Mouse (Mus musculus): Measurements from ENCODE around the gene Il16.
"Not testable (repeated sequence)": the region's sequence is repeated elsewhere in the genome, so short reads cannot be mapped to it uniquely, and the experiment has no call there.

The Il16 gene

DNA sequence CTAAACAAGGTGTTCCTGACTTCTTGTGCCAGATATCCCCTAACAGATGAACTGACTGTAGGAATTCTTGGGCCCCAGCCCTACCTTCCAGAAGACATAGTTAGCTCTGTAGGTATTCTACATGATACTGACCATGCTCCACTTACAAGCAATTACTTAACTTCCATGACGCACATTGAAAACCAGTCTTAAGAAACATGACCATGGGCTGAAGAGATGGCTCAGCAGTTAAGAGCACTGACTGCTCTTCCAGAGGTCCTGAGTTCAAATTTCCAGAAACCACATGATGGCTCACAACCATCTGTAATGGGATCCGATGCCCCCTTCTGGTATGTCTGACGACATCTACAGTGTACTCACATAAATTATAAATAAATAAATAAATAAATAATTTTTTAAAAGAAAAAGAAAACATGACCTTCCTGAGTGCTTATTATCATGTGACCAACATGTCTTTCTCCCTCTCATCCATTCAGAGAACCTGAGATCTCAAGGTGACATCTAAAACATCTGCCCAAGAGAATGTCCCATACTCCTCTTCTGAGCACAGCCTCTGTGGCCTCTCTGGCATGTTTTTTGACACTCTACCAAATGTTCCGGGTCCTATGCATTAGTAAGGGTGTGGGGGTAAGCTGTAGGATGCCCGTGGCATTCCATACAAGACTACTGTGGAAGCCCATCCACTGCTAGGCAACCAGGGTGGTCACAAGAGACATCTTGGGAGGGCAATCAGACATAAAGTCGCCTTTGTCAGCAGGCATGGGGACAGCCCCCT, 9.0 kb downstream of the Il16 start:
- DNase-seq (ENCODE audit: low spot score in 2 of 2), result no peak

DNA sequence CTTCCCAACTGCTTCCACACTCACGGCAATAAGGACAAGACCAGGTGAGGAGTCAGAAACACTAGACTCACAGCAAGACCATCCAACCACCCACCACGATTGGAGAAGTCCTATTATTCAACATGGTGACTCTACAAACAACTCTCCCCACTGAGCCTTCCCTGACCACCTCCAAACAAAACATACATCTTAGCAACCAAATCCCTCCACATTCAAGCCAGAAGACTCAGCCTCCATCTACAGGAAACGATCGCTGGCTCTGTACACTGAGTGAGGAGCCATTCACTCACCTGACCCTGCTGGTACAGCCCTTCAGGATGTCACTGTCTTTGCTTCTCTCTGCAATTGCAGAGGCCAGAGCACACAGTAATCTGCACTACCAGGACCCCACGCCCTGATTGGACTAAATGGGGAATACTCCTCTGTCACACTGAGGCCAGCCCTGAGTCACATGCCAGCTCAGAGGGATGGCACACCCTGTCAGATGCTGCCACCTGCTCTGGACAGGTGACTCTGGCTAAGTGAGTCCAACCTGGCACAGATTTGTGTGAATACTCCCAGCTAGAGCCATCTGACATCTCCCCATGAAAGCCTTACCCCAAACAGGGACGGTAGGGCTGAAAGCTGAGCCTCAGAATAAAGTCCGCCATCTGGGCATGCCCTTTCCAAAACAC, 10.3 kb downstream of the Il16 start:
- no peak for DNase-seq (ENCODE audit: low spot score in 2 of 2)

DNA sequence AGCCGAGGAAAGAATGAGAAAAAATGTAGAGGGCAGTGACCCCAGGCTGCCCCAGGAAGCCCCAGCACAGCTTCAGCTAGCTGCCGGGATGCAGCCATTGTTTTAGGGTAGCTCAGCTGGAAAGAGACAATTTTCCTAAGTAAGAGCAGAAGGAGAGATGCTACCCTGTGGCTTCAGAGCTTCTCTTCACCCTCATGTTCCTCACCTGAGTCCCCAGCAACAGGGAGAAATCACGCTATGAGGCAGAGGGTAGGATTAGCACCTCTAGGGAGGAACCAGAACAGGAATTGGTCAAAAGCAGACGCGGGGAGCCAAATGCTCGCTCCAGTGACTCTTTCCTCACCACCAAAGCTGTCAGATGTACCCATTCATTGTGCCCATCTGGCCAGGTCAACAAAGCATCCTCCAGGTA, 10.8 kb downstream of the Il16 start:
- no peak for DNase-seq (ENCODE audit: low spot score in 2 of 2)

DNA sequence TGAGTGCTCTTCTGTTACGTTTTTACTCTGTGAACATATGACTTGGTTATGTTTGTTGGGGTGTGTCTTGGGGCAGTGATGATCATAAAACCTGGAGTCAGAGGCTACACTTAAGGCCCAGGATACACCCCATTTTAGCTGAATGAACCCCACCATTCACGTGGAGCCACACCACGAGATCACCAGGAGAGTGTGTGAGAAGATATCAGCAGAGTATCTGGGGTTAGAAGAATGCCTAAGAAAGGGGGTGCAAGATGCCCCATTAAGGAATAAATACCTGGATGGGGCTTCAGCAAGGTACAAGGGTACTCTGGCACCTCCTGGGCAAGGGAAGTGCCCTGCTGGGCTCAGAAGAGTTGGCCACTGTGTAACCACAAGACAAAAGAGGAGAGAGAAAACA, 11.3 kb downstream of the Il16 start:
- DNase-seq (ENCODE audit: low spot score in 2 of 2), result no peak

DNA sequence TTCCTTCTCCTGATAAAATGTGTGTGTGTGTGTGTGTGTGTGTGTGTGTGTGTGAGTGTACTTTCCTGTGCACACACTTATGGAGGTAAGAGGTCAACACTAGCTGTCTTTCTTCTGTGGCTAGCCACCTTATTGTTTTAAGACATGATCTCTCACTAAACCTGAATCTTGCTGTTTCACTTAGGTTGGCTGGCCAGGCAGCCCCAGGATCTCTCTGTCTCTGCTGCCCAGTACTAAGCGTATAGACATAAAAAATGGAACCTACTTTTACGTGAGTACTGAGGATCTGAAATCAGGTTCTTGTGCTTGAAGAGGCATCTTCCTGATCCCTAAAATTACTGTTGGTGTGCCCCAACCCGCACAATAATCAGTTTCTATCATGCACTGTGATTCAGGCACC, 12.7 kb downstream of the Il16 start:
- no peak for DNase-seq (ENCODE audit: low spot score in 2 of 2)

DNA sequence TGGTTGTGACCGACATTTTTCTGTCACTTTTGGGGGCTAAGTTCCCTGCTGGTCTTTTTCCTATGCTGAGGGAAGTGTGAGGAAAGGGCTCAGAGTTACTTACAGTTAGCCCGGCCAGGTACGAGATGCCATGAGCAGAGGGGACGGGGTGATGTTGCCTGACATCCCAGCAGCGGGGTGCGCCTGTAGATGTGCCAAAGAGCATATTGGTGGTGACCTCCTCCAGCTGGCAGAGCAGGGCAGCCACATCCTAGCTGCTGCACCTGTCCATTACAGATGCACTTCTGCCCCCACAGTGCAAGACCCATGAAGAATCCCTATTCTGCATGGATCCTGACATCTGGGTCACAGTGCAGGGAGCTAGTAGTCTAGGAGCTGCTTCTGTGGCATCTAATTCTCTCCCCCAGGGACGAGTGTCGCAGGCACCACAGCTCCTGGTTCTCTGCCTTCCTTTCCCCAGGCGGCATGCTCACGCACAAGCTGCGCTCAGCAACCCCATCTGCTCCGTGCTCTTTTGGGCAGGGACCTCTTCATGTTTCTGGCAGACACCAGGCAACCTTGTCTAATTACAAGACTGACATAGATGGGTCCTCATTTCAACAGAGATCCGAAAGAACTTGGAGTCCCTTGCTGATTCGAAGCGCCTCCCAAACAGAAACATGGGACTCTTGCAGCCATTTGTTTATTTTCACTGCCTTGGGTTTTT, 13.4 kb downstream of the Il16 start:
- no peak for DNase-seq (ENCODE audit: low spot score in 2 of 2)

DNA sequence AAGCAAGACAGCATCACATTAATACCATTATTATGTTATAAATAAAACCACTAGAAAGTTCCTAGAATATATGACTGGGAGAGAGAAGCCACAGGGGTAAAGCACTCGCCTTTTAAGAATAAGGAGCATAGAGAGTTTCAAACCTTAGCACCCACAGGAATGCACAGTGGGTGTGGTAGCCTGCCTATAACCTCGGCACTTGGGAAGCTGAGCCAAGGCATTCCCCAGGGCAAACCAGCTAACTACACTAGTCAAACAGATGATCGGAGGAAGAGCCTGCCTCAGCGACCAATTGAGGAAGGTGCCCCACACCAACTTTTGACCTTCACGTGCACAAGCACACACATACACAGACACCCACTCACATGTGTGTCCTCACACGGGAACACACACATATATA, 14.2 kb downstream of the Il16 start:
- DNase-seq (ENCODE audit: low spot score in 2 of 2), result no peak

DNA sequence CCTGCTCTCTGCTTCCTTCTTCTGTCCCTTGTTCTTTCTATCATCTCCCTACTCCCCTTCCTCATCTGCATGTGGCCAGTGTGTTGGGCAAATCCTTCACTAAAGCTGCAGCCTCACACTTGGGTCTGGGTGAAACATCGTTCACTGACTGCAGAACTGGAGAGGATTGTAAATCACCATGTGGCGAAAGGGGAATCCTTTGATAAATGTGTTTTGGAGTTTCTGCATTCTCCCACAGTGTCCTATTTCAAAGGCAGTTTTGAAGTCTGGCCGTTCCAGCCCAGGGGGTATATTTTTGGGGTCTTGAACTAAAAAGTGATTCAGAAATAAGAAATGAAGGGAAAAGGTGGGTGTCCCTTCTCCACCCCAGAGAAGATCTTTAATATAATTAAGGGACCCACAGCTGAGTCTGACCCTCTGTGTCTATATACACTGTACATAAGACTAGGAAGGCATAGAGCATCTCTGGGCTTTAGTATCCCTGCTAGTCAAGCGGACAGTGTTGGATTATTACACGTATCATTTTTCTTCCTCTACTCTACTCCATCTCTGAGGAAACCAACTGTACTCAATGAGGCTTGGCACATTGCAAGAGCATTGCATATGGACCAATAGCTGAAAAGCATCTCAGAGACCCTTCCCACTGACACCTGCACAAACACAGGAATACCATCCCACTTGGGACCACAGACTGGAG, 18.4 kb downstream of the Il16 start:
- no peak for DNase-seq (ENCODE audit: low spot score in 2 of 2)

DNA sequence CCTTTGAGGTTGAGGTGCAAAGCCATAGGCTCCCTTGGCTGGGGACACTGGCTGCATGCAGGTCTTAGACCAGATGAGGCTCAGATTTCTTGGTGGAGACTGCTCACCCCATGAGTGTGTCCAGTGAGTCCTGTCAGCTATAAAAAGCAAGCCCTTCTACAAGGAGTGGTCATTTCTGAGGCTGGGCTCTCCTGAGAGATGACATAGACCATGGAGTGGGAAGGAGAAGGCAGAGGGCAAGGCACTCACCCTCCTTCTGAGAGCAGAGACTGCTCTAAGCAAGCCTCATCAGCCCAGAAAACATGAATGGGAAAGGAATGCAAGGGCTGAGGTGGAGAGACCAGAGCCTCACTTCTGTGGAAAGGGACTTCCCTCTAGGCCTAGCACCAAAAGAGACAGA, 19.7 kb downstream of the Il16 start:
- no peak for DNase-seq (ENCODE audit: low spot score in 2 of 2)

DNA sequence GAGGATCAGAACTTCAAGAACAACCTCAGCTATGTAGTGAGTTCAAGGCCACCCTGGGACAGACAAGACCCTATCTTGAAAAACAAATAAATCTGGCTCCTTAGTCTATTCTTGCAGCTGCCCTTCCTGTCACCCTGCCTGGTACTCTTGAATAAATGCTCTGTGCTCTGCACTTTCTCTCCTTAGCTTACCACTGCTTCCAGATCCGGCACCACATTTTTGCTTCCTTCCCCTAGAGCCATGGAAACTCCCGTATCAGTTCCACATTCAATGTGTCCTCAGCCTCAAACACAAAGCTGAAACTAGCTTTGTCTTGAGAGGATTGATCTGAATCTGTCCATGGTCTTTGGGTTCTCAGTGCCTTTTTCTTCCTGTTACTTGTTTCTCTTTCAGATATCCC, 21.0 kb downstream of the Il16 start:
- DNase-seq (ENCODE audit: low spot score in 2 of 2), result no peak

DNA sequence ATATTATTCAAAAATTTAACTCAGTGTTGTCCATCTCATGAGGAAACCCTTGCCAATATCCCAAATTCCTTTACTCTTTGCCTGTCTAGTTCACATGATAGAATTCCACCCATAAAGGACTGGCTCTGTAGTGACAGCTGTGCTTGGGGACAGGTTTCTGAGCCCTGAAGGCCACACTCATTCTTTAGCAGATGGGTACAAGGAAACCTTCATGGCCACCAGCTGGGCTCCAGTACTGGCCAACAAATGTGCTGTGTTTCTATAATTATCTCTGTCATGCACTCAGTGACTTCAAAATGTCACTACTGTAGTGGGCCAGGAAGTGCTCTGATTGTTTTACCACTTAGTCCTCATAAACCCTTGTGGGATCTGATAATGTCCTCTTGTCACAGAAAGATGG, 21.6 kb downstream of the Il16 start:
- DNase-seq (ENCODE audit: low spot score in 2 of 2), result no peak

DNA sequence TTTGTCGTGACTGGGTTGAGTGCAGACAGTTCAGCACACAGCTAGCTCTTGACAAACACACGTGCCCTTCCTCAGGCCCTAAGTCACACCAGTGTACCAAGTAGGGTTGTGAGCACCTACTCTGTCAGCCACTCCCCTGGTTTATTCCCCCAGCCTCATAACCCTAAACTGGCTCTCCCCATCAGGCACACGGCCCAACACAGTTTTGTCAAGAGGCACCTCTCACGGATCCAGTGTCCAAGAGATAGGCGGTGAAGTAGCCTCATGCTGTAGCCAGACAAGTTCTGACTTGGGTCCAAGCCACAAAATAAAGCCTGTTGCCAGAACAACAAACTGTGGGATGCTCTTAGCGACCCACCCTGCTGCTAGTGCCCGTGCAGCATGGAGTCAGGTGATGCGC, 22.3 kb downstream of the Il16 start:
- DNase-seq (ENCODE audit: low spot score in 2 of 2), result no peak

DNA sequence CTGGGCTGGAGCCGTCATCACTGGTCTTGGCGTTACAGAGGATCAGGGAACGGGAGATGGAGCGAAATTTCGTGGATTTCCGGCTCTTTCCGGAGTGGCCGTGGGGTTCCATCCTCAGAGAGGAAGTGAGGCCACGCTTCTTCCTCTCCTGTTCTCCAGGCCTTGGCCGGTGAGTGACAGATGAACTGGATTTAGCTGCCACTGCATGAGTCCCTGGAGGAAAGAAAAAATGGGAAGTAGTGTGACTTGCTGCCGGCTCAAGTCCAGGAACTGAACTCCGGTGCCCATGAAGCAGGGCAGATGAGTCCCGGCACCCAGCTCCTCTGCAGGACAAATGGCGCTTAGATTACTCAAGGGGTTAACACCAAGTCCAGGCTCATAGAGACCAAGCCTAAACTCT, 23.0 kb downstream of the Il16 start:
- DNase-seq (ENCODE audit: low spot score in 2 of 2), result no peak

DNA sequence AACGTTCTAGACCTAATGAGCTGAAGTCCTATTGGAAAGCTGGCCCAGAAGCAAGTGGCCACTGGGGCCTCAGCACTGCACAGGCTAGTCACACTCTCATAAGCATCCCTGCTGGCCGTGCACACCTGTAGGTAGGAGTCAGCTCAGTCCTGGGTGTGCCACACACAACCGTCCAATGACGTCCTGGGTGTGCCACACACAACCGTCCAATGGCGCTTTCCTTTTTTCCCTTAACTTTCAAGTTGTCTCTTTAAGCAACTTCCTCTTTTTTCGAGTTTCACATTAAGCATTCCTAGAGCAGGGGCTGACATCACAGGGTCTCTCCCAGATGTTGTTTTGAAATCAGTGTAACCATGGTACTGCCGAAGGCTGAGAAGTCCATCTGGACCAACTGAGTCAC, 25.3 kb downstream of the Il16 start:
- no peak for DNase-seq (ENCODE audit: low spot score in 2 of 2)

DNA sequence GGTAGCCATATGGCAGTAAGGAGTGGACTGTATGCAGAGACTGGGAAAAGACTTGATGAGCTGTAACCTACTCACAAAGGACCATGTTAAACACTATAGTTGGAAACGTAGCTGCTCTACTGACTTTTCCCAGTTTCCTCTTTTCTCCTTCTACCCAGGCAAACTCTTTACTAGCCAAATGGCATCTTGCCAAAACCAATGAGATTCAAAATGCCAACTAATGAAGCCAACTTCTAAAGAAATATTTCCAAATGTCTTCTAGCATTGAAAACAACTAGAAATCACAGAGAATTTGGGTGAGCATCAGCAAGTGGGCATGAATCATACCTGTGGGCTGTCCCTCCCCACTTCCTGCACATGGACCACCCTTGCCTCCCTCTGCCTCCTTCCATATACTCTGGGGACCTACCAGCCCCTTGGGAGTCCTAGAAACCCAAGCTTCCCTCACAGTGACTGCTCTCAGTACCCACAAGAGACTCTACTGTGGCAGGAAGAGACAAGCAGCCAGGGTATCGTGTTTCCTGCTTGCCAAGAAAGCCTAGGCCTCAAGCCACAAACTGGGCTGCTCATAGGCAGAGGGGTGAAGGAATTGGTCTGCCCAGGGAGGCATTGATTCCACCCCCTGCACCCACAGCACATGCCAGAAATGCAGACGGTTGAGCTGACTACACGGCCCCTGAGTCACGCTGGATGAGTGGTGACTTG, 28.4 kb downstream of the Il16 start:
- no peak for DNase-seq (ENCODE audit: low spot score in 2 of 2)

DNA sequence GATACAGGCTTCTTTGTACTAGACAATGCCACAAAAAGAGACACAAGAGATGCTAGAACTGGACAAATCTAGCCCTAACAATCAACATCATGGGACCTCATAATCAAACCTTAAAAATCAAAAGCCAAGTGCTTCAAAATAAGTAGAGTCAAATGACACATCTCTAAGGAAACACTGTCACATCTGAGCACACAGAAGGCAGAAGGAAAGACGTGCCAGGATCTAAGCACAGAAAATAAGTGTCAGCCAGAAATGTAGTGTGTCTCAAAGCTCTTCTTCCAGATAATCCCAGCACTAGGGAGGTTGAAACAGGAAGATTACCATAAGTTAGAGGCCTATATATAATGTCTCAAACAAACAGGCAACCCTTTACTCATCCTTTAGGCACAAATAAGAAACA, 31.9 kb downstream of the Il16 start:
- DNase-seq (ENCODE audit: low spot score in 2 of 2), result no peak

DNA sequence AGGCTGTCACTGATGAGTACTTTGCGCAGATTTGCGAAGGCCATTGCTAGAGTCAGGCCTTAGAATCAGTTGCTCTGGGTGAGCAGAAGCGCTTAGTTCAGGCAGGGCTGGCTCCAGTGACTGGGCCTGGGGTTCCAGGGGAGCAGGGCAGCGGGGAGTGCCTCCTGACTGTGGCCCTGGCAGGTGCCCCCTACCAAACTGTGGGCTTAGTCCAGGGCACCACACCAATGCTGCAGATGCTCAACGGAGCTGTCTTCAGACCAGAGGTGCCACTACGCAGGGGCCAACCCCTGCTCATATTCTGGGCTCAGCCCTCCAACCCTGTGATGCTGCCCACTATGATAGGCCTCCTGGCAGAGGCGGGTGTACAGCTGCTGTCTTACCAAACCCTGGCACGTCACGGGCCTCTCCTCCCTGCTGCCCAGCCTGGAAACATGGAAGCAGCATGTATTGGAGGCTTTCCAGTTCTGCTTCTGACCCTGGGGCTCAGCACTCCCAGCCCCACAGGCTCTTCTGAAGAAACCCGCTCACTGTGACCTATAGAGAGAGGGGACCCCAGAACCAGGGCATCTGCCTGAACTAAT, 33.8 kb downstream of the Il16 start:
- DNase-seq (ENCODE audit: low spot score in 2 of 2), result not testable (repeated sequence)

DNA sequence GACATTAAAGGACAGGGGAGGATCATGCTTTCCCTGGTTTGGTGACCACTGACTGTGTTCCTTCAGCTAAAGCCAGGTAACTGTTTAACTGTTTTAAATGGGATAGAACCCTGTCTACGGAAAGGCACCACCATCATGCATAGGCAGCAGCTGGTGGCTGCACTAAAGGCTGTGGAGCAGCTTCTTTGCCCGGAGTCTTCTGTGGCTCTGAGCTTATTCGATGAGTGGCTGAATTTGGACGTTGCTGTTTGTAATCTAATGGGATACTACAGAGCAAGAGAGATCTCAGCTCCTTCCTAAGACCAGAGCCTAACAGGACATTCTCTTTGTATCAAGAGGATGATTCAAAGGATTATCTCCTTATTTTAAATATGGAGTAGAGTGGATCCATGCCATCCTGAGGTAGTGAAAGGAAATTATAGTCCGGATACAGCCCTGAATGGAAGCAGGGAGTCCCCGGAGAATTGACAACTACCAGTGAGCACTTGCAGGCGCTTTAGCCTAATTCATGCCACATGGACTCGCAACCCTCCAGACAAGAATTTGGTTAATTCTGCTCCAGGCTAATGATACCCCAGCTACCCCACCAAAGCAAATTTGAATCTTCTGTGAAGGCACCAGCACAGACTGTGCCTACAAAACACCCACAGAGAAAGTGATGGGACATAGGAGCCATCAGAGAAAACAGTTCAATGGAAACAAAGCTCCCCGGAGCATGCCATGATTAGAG, 42.3 kb downstream of the Il16 start:
- no peak for DNase-seq (ENCODE audit: low spot score in 2 of 2)

DNA sequence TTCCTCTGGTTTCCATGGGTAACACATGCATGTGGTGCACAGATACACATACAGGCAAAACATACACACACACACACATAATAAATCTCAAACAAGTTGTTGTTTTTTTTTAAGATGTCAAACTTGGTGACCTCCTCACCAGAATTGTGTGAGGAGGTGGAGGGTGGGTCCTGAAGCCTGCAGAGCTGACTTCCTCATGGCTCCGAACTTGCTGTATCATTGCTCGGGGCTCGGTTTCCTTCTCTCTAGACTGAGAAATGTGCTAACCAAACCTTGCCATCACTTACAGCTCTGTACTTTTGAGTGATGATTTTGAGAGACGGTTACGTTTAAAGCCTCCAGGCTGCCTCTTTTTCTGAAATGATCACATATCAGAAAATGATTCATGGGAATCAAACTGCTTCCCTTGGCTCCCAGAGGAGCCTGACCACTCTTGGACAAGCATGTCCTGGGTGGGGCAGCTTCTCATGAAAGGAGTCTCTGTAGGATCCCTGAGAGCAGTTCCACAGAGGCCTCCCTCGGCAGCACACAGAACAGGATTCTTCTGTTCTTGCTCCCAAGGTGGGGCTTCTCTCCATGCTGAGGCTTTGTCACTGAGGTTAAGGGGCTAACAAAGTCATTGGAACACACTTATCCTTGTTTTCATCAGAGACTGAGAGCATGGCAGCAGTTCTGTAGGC, 46.3 kb downstream of the Il16 start:
- no peak for DNase-seq (ENCODE audit: low spot score in 2 of 2)

Data from frontal cortex, postnatal 10 days (tissue).